ENCODE assay signal across 9 mouse cellular contexts in the genomic region with DNA sequence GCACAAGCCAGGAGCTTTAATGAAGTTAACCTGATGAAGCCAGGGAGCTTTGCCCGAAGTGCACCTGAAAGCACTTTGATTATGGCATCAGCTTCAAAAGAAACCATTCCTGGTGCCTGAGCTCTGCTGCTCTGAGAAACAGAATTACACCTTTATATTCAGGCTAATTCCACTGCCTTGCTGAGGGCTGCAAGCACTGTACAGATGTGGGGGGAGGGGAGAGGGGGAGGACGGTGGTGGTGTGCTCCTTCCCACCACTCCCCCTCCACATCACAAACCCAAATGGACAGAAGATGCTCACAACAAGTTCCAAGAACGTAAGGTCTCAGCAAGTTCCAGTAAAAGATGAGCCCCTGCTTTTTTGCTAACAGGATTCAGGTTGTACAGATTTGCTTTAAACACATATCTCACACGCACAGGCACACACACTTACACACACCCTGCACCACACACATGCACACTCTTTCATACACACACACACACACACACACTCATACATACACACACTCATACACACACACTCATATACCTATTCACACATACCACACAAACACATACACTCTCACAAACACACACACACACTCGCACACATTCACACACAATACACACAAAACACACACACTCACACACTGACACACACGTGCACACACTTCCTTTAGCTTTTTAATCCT. TPM values are rescaled to one million over a fixed set of nuclear protein-coding genes. Genes with fewer than 3 reads are reported as not detected.
A peak's percentile ranks its signal among the peaks of the same experiment; 100 is the strongest.
DNase-seq lines count a peak whose midpoint lies in the region; ATAC-seq and TF ChIP-seq lines count a peak whose summit lies in the region.
"Had no signal": no experiment of that assay in that cellular context is flagged by ENCODE, and none has a peak within 500 bp of the region (broad histone marks: within the 10 kb centered on the region; RNA-seq: fewer than 3 reads in every experiment).

No protein-coding gene starts in this region.

- no peak overlapping the region for H3K4me3 ChIP-seq in heart, embryonic 14.5 days (ENCODE audit: control insufficient read depth in 1 of 2, insufficient read depth in 1 of 2, low read depth in 1 of 2, low read length in 2 of 2)
- no peak overlapping the region for H3K4me3 ChIP-seq in midbrain, embryonic 11.5 days (ENCODE audit: low read depth, low read length)
- no peak overlapping the region for H3K4me3 ChIP-seq in midbrain, postnatal 0 days (ENCODE audit: low read depth, low read length)
- no peak overlapping the region for H3K4me3 ChIP-seq in hindbrain, postnatal 0 days (ENCODE audit: low read length)
- no peak overlapping the region for H3K4me3 ChIP-seq in neural tube, embryonic 15.5 days (replicated peaks)

- H3K36me3 ChIP-seq in heart, embryonic 14.5 days (ENCODE audit: control insufficient read depth, insufficient read depth, low read length), result no peaks in the 10 kb centered on the region
- H3K36me3 ChIP-seq in midbrain, embryonic 11.5 days (ENCODE audit: control insufficient read depth, insufficient read depth, low read length), result no peaks in the 10 kb centered on the region
- no peaks in the 10 kb centered on the region for H3K36me3 ChIP-seq in midbrain, postnatal 0 days (ENCODE audit: insufficient read depth, low read length)
- H3K36me3 ChIP-seq in hindbrain, postnatal 0 days (ENCODE audit: insufficient read depth, low read length), result no peaks in the 10 kb centered on the region
- H3K36me3 ChIP-seq in neural tube, embryonic 15.5 days, result no peaks in the 10 kb centered on the region

- no peaks in the 10 kb centered on the region for H3K9me3 ChIP-seq in heart, embryonic 14.5 days (ENCODE audit: control insufficient read depth, low read length)
- H3K9me3 ChIP-seq in midbrain, embryonic 11.5 days (ENCODE audit: control insufficient read depth, low read length), result no peaks in the 10 kb centered on the region
- no peaks in the 10 kb centered on the region for H3K9me3 ChIP-seq in midbrain, postnatal 0 days (ENCODE audit: low read length)
- no peaks in the 10 kb centered on the region for H3K9me3 ChIP-seq in hindbrain, postnatal 0 days (ENCODE audit: low read length)
- H3K9me3 ChIP-seq in neural tube, embryonic 15.5 days (replicated peaks), result no peaks in the 10 kb centered on the region

- no peak for DNase-seq in heart, adult 8-10 months (ENCODE audit: low spot score)
- no peak for DNase-seq in midbrain, embryonic 11.5 days (ENCODE audit: low spot score, missing footprints)
- no peak for DNase-seq in midbrain, postnatal 0 days (ENCODE audit: low spot score)
- no peak for DNase-seq in hindbrain, postnatal 0 days (ENCODE audit: low spot score)
- DNase-seq in adrenal gland, adult 18-20 months (ENCODE audit: low spot score in 2 of 2), result no peak
- no peak for DNase-seq in urinary bladder, postnatal 36 days (ENCODE audit: low spot score in 2 of 2)
- DNase-seq: B cell, adult 2 months had no signal

- H3K4me2 ChIP-seq in heart, embryonic 14.5 days (ENCODE audit: low read length), result peak overlapping the region; percentile 46
- no peak overlapping the region for H3K4me2 ChIP-seq in midbrain, embryonic 11.5 days
- no peak overlapping the region for H3K4me2 ChIP-seq in midbrain, postnatal 0 days (ENCODE audit: low read depth, low read length, poor library complexity, severe bottlenecking)
- peak overlapping the region; percentile 29 for H3K4me2 ChIP-seq in hindbrain, postnatal 0 days (ENCODE audit: low read depth, low read length)
- 0 out of 2 replicates have a peak overlapping the region, but pooled peaks have one; percentile 32 for H3K4me2 ChIP-seq in neural tube, embryonic 15.5 days

- H3K4me1 ChIP-seq in heart, embryonic 14.5 days (ENCODE audit: control insufficient read depth in 2 of 2, insufficient read depth in 2 of 2, low read length in 2 of 2), result no peaks in the 10 kb centered on the region
- peaks cover 4% of the 10 kb centered on the region; the same call in 1 of the 2 replicates for H3K4me1 ChIP-seq in midbrain, embryonic 11.5 days (ENCODE audit: control insufficient read depth, insufficient read depth, low read length)
- H3K4me1 ChIP-seq in midbrain, postnatal 0 days (ENCODE audit: insufficient read depth, low read length), result no peaks in the 10 kb centered on the region
- H3K4me1 ChIP-seq in hindbrain, postnatal 0 days (ENCODE audit: insufficient read depth, low read length), result no peaks in the 10 kb centered on the region
- H3K4me1 ChIP-seq in neural tube, embryonic 15.5 days, result peaks cover 20% of the 10 kb centered on the region

- no peaks in the 10 kb centered on the region for H3K27me3 ChIP-seq in heart, embryonic 14.5 days (ENCODE audit: control insufficient read depth, insufficient read depth, low read length)
- peaks cover 2% of the 10 kb centered on the region for H3K27me3 ChIP-seq in midbrain, embryonic 11.5 days (ENCODE audit: control insufficient read depth, insufficient read depth, low read length)
- H3K27me3 ChIP-seq in midbrain, postnatal 0 days (ENCODE audit: insufficient read depth, low read length), result no peaks in the 10 kb centered on the region
- H3K27me3 ChIP-seq in hindbrain, postnatal 0 days (ENCODE audit: insufficient read depth, low read length), result no peaks in the 10 kb centered on the region
- H3K27me3 ChIP-seq in neural tube, embryonic 15.5 days (replicated peaks), result peaks cover 5% of the 10 kb centered on the region; the same call in 1 of the 2 replicates

- ATAC-seq in heart, embryonic 14.5 days (ENCODE audit: insufficient number of reproducible peaks, insufficient read depth, low FRiP score, low read depth), result no peak
- ATAC-seq in midbrain, embryonic 11.5 days (ENCODE audit: low FRiP score), result peak; percentile 14; the same call in 1 of the 2 replicates
- no peak; the same call in 1 of the 2 replicates for ATAC-seq in midbrain, postnatal 0 days (ENCODE audit: low FRiP score)
- peak; percentile 55 for ATAC-seq in hindbrain, postnatal 0 days
- ATAC-seq in neural tube, embryonic 15.5 days (ENCODE audit: low FRiP score), result peak; percentile 45

- WGBS in heart, embryonic 14.5 days, result 53% methylated on average over 6 of the region's 6 CpGs
- WGBS in midbrain, embryonic 11.5 days, result 64% methylated on average over 6 of the region's 6 CpGs
- WGBS in midbrain, postnatal 0 days, result 33% methylated on average over 6 of the region's 6 CpGs
- WGBS in hindbrain, postnatal 0 days, result 60% methylated on average over 6 of the region's 6 CpGs
- 56% methylated on average over 6 of the region's 6 CpGs for WGBS in neural tube, embryonic 15.5 days

- no peak overlapping the region for H3K27ac ChIP-seq in heart, embryonic 14.5 days (replicated peaks in 1 of 2; ENCODE audit: control insufficient read depth in 1 of 2, insufficient read depth in 1 of 2, low read depth in 2 of 2, low read length in 2 of 2)
- H3K27ac ChIP-seq in midbrain, embryonic 11.5 days (ENCODE audit: low read depth, low read length), result no peak overlapping the region
- H3K27ac ChIP-seq in midbrain, postnatal 0 days (ENCODE audit: low read depth, low read length), result no peak overlapping the region
- no peak overlapping the region for H3K27ac ChIP-seq in hindbrain, postnatal 0 days
- no peak overlapping the region for H3K27ac ChIP-seq in neural tube, embryonic 15.5 days (replicated peaks)

- TF ChIP-seq CTCF in midbrain, postnatal 0 days (IDR thresholded peaks at IDR 0.05), result no peak
- no peak for TF ChIP-seq CTCF in hindbrain, postnatal 0 days (IDR thresholded peaks at IDR 0.05; ENCODE audit: low read depth)

- H3K9ac ChIP-seq in heart, embryonic 14.5 days (ENCODE audit: low read length), result no peak overlapping the region
- no peak overlapping the region for H3K9ac ChIP-seq in midbrain, embryonic 11.5 days (ENCODE audit: low read length)
- H3K9ac ChIP-seq in midbrain, postnatal 0 days (replicated peaks; ENCODE audit: low read length, poor library complexity, severe bottlenecking), result no peak overlapping the region
- H3K9ac ChIP-seq in hindbrain, postnatal 0 days (replicated peaks; ENCODE audit: low read length), result no peak overlapping the region
- no peak overlapping the region for H3K9ac ChIP-seq in neural tube, embryonic 15.5 days (replicated peaks)

RNA-seq across cellular contexts. Expression of gene Nrp2, which starts 6.6 kb away (rescaled TPM):
- polyA plus RNA-seq in heart, embryonic 14.5 days (2014; fragmentation: Nextera tagmentation; extraction: Ambion mirVana), result 6.1 and 7.5 TPM in 2 replicates
- 10 to 100 TPM; 13.2 to 30.0 (median 26.7) TPM for total RNA-seq in heart, adult 8-10 months (2022)
- 12.5 and 13.3 TPM in 2 replicates for polyA plus RNA-seq in midbrain, embryonic 11.5 days (2014; fragmentation: Nextera tagmentation; extraction: Ambion mirVana)
- 56.7 and 60.1 TPM in 2 replicates for total RNA-seq in midbrain, postnatal 0 days (2014; rRNA removed)
- 14.0 and 17.1 TPM in 2 replicates for polyA plus RNA-seq in midbrain, postnatal 0 days (2015; fragmentation: Nextera tagmentation; extraction: Ambion mirVana)
- total RNA-seq in hindbrain, postnatal 0 days (2014; rRNA removed), result 48.7 and 53.8 TPM in 2 replicates
- polyA plus RNA-seq in hindbrain, postnatal 0 days (2015; fragmentation: Nextera tagmentation; extraction: Ambion mirVana), result 15.6 and 17.4 TPM in 2 replicates
- 33.4 and 35.6 TPM in 2 replicates for polyA plus RNA-seq in neural tube, embryonic 15.5 days (2015; fragmentation: Nextera tagmentation; extraction: Ambion mirVana)
- total RNA-seq in adrenal gland, adult 18-20 months (2021), result 10 to 100 TPM; 27.9 to 41.1 TPM

Comparison
In these comparisons a context has a peak if more than half of its experiments do, and no peak if none do; other contexts are left out.
1. ATAC-seq: peak in midbrain, embryonic 11.5 days (single experiment), hindbrain, postnatal 0 days (single experiment) and neural tube, embryonic 15.5 days (single experiment); none in heart, embryonic 14.5 days (single experiment) and midbrain, postnatal 0 days (single experiment).
2. H3K4me2 ChIP-seq: peak in heart, embryonic 14.5 days (single experiment), hindbrain, postnatal 0 days (single experiment) and neural tube, embryonic 15.5 days (single experiment); none in midbrain, embryonic 11.5 days (single experiment) and midbrain, postnatal 0 days (single experiment).